Mouse (Mus musculus): Measurements from ENCODE around the gene Myrfl.

- TF ChIP-seq CTCF (IDR thresholded peaks at IDR 0.05; ENCODE audit: low read depth, low read length) (no peak), POLR2A (IDR thresholded peaks at IDR 0.05; ENCODE audit: extremely low read depth, insufficient read depth, low read length) (no peak)
These were observed 23.9 kb upstream of the Myrfl start for GRCm38 (mm10) chr10:116920641-116921040.

All from liver, adult 2 months (tissue).